Mouse (Mus musculus): Measurements from ENCODE around the gene Hoxc11. TPM values are rescaled to one million over a fixed set of nuclear protein-coding genes. Genes with fewer than 3 reads are reported as not detected.

Gene Hoxc11
- polyA plus RNA-seq, 1 experiment from 2014 or later = not detected

GRCm38 (mm10) chr15:102919336-102920180 is 34.7 kb upstream of the Hoxc11 start:
- no peak for DNase-seq (ENCODE audit: low spot score)
- H3K9ac ChIP-seq = no peak overlapping the region
- ATAC-seq (ENCODE audit: low FRiP score) = no peak
- no peaks in the 10 kb centered on the region for H3K36me3 ChIP-seq (replicated peaks; ENCODE audit: control insufficient read depth, insufficient read depth)
- H3K27me3 ChIP-seq (ENCODE audit: control insufficient read depth, insufficient read depth, low read length) = peaks cover 99% of the 10 kb centered on the region
- 5% methylated on average over 12 of the region's 12 CpGs for WGBS
- no peaks in the 10 kb centered on the region for H3K9me3 ChIP-seq (ENCODE audit: control insufficient read depth, low read length)
- H3K4me3 ChIP-seq (replicated peaks; ENCODE audit: low read length) = no peak overlapping the region
- no peak overlapping the region for H3K4me2 ChIP-seq (replicated peaks)
- no peak overlapping the region for H3K27ac ChIP-seq
- H3K4me1 ChIP-seq (replicated peaks; ENCODE audit: control insufficient read depth, insufficient read depth, low read length) = no peaks in the 10 kb centered on the region

- Histone ChIP-seq H3K4me2 (replicated peaks) (0 out of 2 replicates have a peak overlapping the region, but pooled peaks have one; percentile 12), H3K4me1 (replicated peaks; ENCODE audit: control insufficient read depth, insufficient read depth, low read length) (no peaks in the 10 kb centered on the region), H3K9ac (no peak overlapping the region), H3K27me3 (ENCODE audit: control insufficient read depth, insufficient read depth, low read length) (peaks cover 99% of the 10 kb centered on the region), H3K4me3 (replicated peaks; ENCODE audit: low read length) (no peak overlapping the region), H3K27ac (no peak overlapping the region), H3K9me3 (ENCODE audit: control insufficient read depth, low read length) (no peaks in the 10 kb centered on the region), H3K36me3 (replicated peaks; ENCODE audit: control insufficient read depth, insufficient read depth) (no peaks in the 10 kb centered on the region)
- 0 out of 2 replicates have a peak, but pooled peaks have one; percentile 21 for ATAC-seq (ENCODE audit: low FRiP score)
- under 1% methylated on average over 20 of the region's 20 CpGs for WGBS
- no peak for DNase-seq (ENCODE audit: low spot score)
Observed at GRCm38 (mm10) chr15:102920619-102921018, 33.6 kb upstream of the Hoxc11 start.

- ATAC-seq (ENCODE audit: low FRiP score) (no peak), DNase-seq (ENCODE audit: low spot score) (no peak)
- Histone ChIP-seq H3K9ac (no peak within 1 kb of the TSS), H3K9me3 (ENCODE audit: control insufficient read depth, low read length) (no peaks in the 10 kb centered on the region), H3K4me2 (replicated peaks) (0 out of 2 replicates have a peak within 1 kb of the TSS, but pooled peaks have one; percentile 12), H3K36me3 (replicated peaks; ENCODE audit: control insufficient read depth, insufficient read depth) (no peaks in the 10 kb centered on the region), H3K27ac (no peak within 1 kb of the TSS), H3K4me3 (replicated peaks; ENCODE audit: low read length) (no peak within 1 kb of the TSS), H3K27me3 (ENCODE audit: control insufficient read depth, insufficient read depth, low read length) (peaks cover 99% of the 10 kb centered on the region), H3K4me1 (replicated peaks; ENCODE audit: control insufficient read depth, insufficient read depth, low read length) (no peaks in the 10 kb centered on the region)
- under 1% methylated on average over 75 of the region's 88 CpGs for WGBS
Observed at GRCm38 (mm10) chr15:102921053-102922011, 32.9 kb upstream of the Hoxc11 start, which contains the start of gene Hoxc13. Hoxc13 (plus strand) TSS chr15:102921103.

GRCm38 (mm10) chr15:102922012-102922362 is 32.2 kb upstream of the Hoxc11 start:
- Histone ChIP-seq H3K9ac (no peak overlapping the region), H3K4me1 (replicated peaks; ENCODE audit: control insufficient read depth, insufficient read depth, low read length) (no peaks in the 10 kb centered on the region), H3K27ac (no peak overlapping the region), H3K4me2 (replicated peaks) (no peak overlapping the region), H3K4me3 (replicated peaks; ENCODE audit: low read length) (no peak overlapping the region), H3K27me3 (ENCODE audit: control insufficient read depth, insufficient read depth, low read length) (peaks cover 99% of the 10 kb centered on the region), H3K36me3 (replicated peaks; ENCODE audit: control insufficient read depth, insufficient read depth) (no peaks in the 10 kb centered on the region), H3K9me3 (ENCODE audit: control insufficient read depth, low read length) (no peaks in the 10 kb centered on the region)
- no peak for DNase-seq (ENCODE audit: low spot score)
- 0% methylated on average over 24 of the region's 24 CpGs for WGBS
- ATAC-seq (ENCODE audit: low FRiP score) = no peak

GRCm38 (mm10) chr15:102922636-102923500 is 31.4 kb upstream of the Hoxc11 start:
- ATAC-seq (ENCODE audit: low FRiP score) (no peak), DNase-seq (ENCODE audit: low spot score) (no peak)
- Histone ChIP-seq H3K27ac (no peak overlapping the region), H3K9me3 (ENCODE audit: control insufficient read depth, low read length) (no peaks in the 10 kb centered on the region), H3K4me1 (replicated peaks; ENCODE audit: control insufficient read depth, insufficient read depth, low read length) (no peaks in the 10 kb centered on the region), H3K4me2 (replicated peaks) (no peak overlapping the region), H3K9ac (no peak overlapping the region), H3K27me3 (ENCODE audit: control insufficient read depth, insufficient read depth, low read length) (peaks cover 99% of the 10 kb centered on the region), H3K4me3 (replicated peaks; ENCODE audit: low read length) (no peak overlapping the region), H3K36me3 (replicated peaks; ENCODE audit: control insufficient read depth, insufficient read depth) (no peaks in the 10 kb centered on the region)
- 10% methylated on average over 6 of the region's 6 CpGs for WGBS

GRCm38 (mm10) chr15:102927032-102927645 is 27.1 kb upstream of the Hoxc11 start:
- H3K36me3 ChIP-seq (replicated peaks; ENCODE audit: control insufficient read depth, insufficient read depth) = no peaks in the 10 kb centered on the region
- H3K4me3 ChIP-seq (replicated peaks; ENCODE audit: low read length) = no peak overlapping the region
- H3K4me2 ChIP-seq (replicated peaks) = no peak overlapping the region
- under 1% methylated on average over 40 of the region's 40 CpGs for WGBS
- peaks cover 100% of the 10 kb centered on the region for H3K27me3 ChIP-seq (ENCODE audit: control insufficient read depth, insufficient read depth, low read length)
- DNase-seq (ENCODE audit: low spot score) = no peak
- H3K9me3 ChIP-seq (ENCODE audit: control insufficient read depth, low read length) = no peaks in the 10 kb centered on the region
- no peaks in the 10 kb centered on the region for H3K4me1 ChIP-seq (replicated peaks; ENCODE audit: control insufficient read depth, insufficient read depth, low read length)
- H3K27ac ChIP-seq = no peak overlapping the region
- ATAC-seq (ENCODE audit: low FRiP score) = no peak
- H3K9ac ChIP-seq = no peak overlapping the region

GRCm38 (mm10) chr15:102931706-102932358 is 22.4 kb upstream of the Hoxc11 start:
- H3K27ac ChIP-seq = no peak overlapping the region
- H3K27me3 ChIP-seq (ENCODE audit: control insufficient read depth, insufficient read depth, low read length) = peaks cover 100% of the 10 kb centered on the region
- no peaks in the 10 kb centered on the region for H3K4me1 ChIP-seq (replicated peaks; ENCODE audit: control insufficient read depth, insufficient read depth, low read length)
- H3K9ac ChIP-seq = no peak overlapping the region
- no peak overlapping the region for H3K4me3 ChIP-seq (replicated peaks; ENCODE audit: low read length)
- ATAC-seq (ENCODE audit: low FRiP score) = no peak
- no peaks in the 10 kb centered on the region for H3K36me3 ChIP-seq (replicated peaks; ENCODE audit: control insufficient read depth, insufficient read depth)
- WGBS = 2% methylated on average over 23 of the region's 23 CpGs
- H3K9me3 ChIP-seq (ENCODE audit: control insufficient read depth, low read length) = no peaks in the 10 kb centered on the region
- no peak overlapping the region for H3K4me2 ChIP-seq (replicated peaks)
- DNase-seq (ENCODE audit: low spot score) = no peak

GRCm38 (mm10) chr15:102934438-102934837 is 19.8 kb upstream of the Hoxc11 start:
- no peaks in the 10 kb centered on the region for H3K9me3 ChIP-seq (ENCODE audit: control insufficient read depth, low read length)
- H3K36me3 ChIP-seq (replicated peaks; ENCODE audit: control insufficient read depth, insufficient read depth) = no peaks in the 10 kb centered on the region
- WGBS = 2% methylated on average over 12 of the region's 12 CpGs
- no peak overlapping the region for H3K9ac ChIP-seq
- H3K4me2 ChIP-seq (replicated peaks) = no peak overlapping the region
- no peak for ATAC-seq (ENCODE audit: low FRiP score)
- H3K4me3 ChIP-seq (replicated peaks; ENCODE audit: low read length) = no peak overlapping the region
- no peak overlapping the region for H3K27ac ChIP-seq
- no peaks in the 10 kb centered on the region for H3K4me1 ChIP-seq (replicated peaks; ENCODE audit: control insufficient read depth, insufficient read depth, low read length)
- peaks cover 100% of the 10 kb centered on the region for H3K27me3 ChIP-seq (ENCODE audit: control insufficient read depth, insufficient read depth, low read length)
- DNase-seq (ENCODE audit: low spot score) = no peak

All from hindbrain, embryonic 14.5 days (tissue).